Mouse (Mus musculus): ENCODE results near the gene Il31ra.

GRCm38 (mm10) chr13:112536611-112537010, 57.5 kb downstream of the Il31ra start:
- TF ChIP-seq CTCF (IDR thresholded peaks at IDR 0.05; ENCODE audit: borderline replicate concordance, control insufficient read depth, extremely low read depth, insufficient read depth, low read length, poor library complexity) (no peak), POLR2A (IDR thresholded peaks at IDR 0.05; ENCODE audit: control insufficient read depth, extremely low read depth, insufficient read depth, low read length, poor library complexity) (no peak)

Measured in thymus, adult 2 months (tissue).